Mouse (Mus musculus): ENCODE measurements around the gene Klhl41. TPM values are rescaled to one million over a fixed set of nuclear protein-coding genes. Genes with fewer than 3 reads are reported as not detected.
A peak's percentile ranks its signal among the peaks of the same experiment; 100 is the strongest.

Gene Klhl41
- polyA plus RNA-seq, 1 experiment from 2014 or later: 0.86 TPM

DNA sequence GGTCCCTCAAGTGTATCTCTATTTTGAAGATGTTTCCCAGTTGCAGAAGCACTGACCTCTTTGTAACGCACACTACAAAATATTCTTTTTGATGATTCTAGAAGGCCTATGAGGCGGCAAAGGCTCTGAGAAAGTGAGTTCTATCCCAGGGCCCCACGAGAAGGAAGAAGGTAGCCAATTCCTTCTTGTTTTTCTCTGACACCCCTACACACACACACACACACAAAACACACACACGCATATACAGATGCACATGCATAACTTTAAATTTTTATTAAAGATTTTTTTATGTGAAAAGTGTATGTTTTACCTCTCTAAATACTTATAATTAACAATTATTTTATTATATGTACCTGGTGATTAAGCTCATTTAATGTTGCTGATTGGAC is 43.7 kb downstream of the Klhl41 start:
- H3K9me3 ChIP-seq (ENCODE audit: low read length): no peaks in the 10 kb centered on the region
- H3K27ac ChIP-seq (ENCODE audit: low read length): no peak overlapping the region
- no peak overlapping the region for H3K9ac ChIP-seq (replicated peaks; ENCODE audit: low read length)
- peak overlapping the region; percentile 69 for H3K4me2 ChIP-seq (replicated peaks; ENCODE audit: low read depth, low read length)
- 29% methylated on average over 4 of the region's 4 CpGs for WGBS
- no peaks in the 10 kb centered on the region for H3K4me1 ChIP-seq (ENCODE audit: insufficient read depth, low read length)
- H3K36me3 ChIP-seq (ENCODE audit: insufficient read depth, low read length): no peaks in the 10 kb centered on the region
- peak overlapping the region; percentile 92 for H3K4me3 ChIP-seq (ENCODE audit: low read length)
- H3K27me3 ChIP-seq (ENCODE audit: insufficient read depth, low read length): no peaks in the 10 kb centered on the region
- ATAC-seq (ENCODE audit: low FRiP score, low TSS enrichment): peak; percentile 21

DNA sequence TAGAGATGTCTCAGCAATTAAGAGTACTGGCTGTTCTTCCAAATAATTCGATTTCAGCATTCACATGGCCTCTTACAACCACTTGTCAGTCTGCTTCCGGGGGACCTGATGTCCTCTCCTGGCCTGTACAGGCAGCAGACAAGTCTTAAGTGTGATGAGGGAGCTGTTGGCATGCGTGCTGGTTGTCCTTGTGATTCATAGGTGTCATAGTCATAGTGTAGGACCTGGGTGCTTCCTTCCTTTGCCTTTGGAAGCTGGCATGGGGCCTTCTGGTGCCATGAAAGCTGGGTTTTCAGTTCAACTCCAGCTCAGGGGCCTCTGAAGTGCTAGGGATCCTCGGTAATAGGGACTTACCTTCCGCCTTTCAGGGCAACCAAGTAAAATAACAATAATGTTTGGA is 44.2 kb downstream of the Klhl41 start:
- ATAC-seq (ENCODE audit: low FRiP score, low TSS enrichment): no peak
- H3K4me1 ChIP-seq (ENCODE audit: insufficient read depth, low read length): no peaks in the 10 kb centered on the region
- no peak overlapping the region for H3K4me2 ChIP-seq (replicated peaks; ENCODE audit: low read depth, low read length)
- H3K27ac ChIP-seq (ENCODE audit: low read length): no peak overlapping the region
- H3K9ac ChIP-seq (replicated peaks; ENCODE audit: low read length): no peak overlapping the region
- no peaks in the 10 kb centered on the region for H3K9me3 ChIP-seq (ENCODE audit: low read length)
- H3K4me3 ChIP-seq (ENCODE audit: low read length): no peak overlapping the region
- H3K36me3 ChIP-seq (ENCODE audit: insufficient read depth, low read length): no peaks in the 10 kb centered on the region
- 78% methylated on average over 5 of the region's 5 CpGs for WGBS
- H3K27me3 ChIP-seq (ENCODE audit: insufficient read depth, low read length): no peaks in the 10 kb centered on the region

DNA sequence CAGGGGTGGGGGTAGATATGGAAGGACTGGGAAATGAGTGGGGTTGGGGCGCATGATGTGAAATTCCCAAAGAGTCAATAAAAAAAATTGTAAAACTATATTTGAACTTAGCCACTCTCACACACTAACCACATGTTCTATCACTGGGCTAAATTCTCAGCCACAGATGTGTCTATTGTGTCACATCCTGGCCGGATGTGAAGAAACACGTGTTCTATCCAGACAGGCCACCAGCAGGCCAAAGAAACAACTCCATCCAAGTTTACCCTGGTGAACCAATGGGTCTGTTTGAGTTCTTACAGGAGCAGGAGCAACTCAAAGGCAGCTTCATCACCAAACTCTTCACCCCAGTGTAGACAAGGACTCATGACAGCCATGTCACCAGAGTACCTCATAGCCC is 46.6 kb downstream of the Klhl41 start:
- no peaks in the 10 kb centered on the region for H3K27me3 ChIP-seq (ENCODE audit: insufficient read depth, low read length)
- no peaks in the 10 kb centered on the region for H3K9me3 ChIP-seq (ENCODE audit: low read length)
- no peak for ATAC-seq (ENCODE audit: low FRiP score, low TSS enrichment)
- no peaks in the 10 kb centered on the region for H3K4me1 ChIP-seq (ENCODE audit: insufficient read depth, low read length)
- H3K27ac ChIP-seq (ENCODE audit: low read length): no peak overlapping the region
- no peaks in the 10 kb centered on the region for H3K36me3 ChIP-seq (ENCODE audit: insufficient read depth, low read length)
- no peak overlapping the region for H3K4me3 ChIP-seq (ENCODE audit: low read length)
- no peak overlapping the region for H3K4me2 ChIP-seq (replicated peaks; ENCODE audit: low read depth, low read length)
- 77% methylated on average over 3 of the region's 3 CpGs for WGBS
- H3K9ac ChIP-seq (replicated peaks; ENCODE audit: low read length): no peak overlapping the region

DNA sequence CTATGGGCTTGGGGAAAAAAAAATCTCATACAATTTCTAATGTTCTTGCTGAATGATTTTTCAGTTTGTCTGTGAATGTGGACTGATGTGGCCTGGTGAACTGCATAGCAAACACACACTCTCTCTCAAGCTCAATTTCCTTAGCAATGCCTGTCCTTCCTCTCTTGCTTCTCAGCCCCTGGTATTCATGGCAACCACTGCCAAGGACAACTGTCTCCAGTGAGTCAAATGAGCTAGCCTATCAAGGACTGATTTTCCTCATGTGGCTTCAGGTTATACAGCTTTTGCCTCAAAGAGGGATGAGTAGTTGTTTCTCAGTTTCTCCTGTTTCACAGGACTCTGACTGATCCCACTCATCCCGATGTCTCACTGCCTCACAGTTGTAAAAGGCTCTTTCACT is 49.2 kb downstream of the Klhl41 start:
- Histone ChIP-seq H3K4me3 (ENCODE audit: low read length) (no peak overlapping the region), H3K27ac (ENCODE audit: low read length) (no peak overlapping the region), H3K36me3 (ENCODE audit: insufficient read depth, low read length) (no peaks in the 10 kb centered on the region), H3K27me3 (ENCODE audit: insufficient read depth, low read length) (no peaks in the 10 kb centered on the region), H3K9me3 (ENCODE audit: low read length) (no peaks in the 10 kb centered on the region), H3K4me1 (ENCODE audit: insufficient read depth, low read length) (peaks cover 5% of the 10 kb centered on the region; the same call in 1 of the 2 replicates), H3K4me2 (replicated peaks; ENCODE audit: low read depth, low read length) (no peak overlapping the region), H3K9ac (replicated peaks; ENCODE audit: low read length) (no peak overlapping the region)
- 90% methylated on average over 1 of the region's 1 CpGs for WGBS
- no peak for ATAC-seq (ENCODE audit: low FRiP score, low TSS enrichment)

DNA sequence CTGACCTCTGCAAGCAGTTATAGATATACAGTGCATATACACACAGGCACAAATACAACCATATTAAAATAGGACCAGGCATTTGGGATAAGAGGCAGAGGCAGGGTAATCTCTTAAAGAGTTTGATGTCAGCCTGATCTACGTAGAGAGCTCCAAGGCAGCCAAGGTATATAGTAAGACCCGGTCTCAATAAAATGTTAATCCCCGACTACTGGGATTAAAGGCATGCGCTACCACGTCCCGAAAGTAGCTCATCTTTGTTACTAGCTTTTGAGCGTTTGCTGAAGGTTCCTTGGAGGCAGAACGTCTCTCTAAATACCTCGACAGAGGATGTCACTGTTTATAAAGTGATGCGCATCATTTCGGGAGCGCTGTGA is 52.3 kb downstream of the Klhl41 start, which contains the start of gene Ppig:
TSS of gene Ppig (plus strand) at position 273 of the 377 bp plus-strand sequence.
- H3K4me2 ChIP-seq (replicated peaks; ENCODE audit: low read depth, low read length): peak within 1 kb of the TSS; percentile 77
- peak within 1 kb of the TSS; percentile 96 for H3K9ac ChIP-seq (replicated peaks; ENCODE audit: low read length)
- 4% methylated on average over 12 of the region's 12 CpGs for WGBS
- H3K9me3 ChIP-seq (ENCODE audit: low read length): no peaks in the 10 kb centered on the region
- no peaks in the 10 kb centered on the region for H3K27me3 ChIP-seq (ENCODE audit: insufficient read depth, low read length)
- H3K27ac ChIP-seq (ENCODE audit: low read length): peak within 1 kb of the TSS; percentile 94
- H3K36me3 ChIP-seq (ENCODE audit: insufficient read depth, low read length): no peaks in the 10 kb centered on the region
- peaks cover 10% of the 10 kb centered on the region; the same call in 1 of the 2 replicates for H3K4me1 ChIP-seq (ENCODE audit: insufficient read depth, low read length)
- H3K4me3 ChIP-seq (ENCODE audit: low read length): peak within 1 kb of the TSS; percentile 97
- ATAC-seq (ENCODE audit: low FRiP score, low TSS enrichment): peak; percentile 21

DNA sequence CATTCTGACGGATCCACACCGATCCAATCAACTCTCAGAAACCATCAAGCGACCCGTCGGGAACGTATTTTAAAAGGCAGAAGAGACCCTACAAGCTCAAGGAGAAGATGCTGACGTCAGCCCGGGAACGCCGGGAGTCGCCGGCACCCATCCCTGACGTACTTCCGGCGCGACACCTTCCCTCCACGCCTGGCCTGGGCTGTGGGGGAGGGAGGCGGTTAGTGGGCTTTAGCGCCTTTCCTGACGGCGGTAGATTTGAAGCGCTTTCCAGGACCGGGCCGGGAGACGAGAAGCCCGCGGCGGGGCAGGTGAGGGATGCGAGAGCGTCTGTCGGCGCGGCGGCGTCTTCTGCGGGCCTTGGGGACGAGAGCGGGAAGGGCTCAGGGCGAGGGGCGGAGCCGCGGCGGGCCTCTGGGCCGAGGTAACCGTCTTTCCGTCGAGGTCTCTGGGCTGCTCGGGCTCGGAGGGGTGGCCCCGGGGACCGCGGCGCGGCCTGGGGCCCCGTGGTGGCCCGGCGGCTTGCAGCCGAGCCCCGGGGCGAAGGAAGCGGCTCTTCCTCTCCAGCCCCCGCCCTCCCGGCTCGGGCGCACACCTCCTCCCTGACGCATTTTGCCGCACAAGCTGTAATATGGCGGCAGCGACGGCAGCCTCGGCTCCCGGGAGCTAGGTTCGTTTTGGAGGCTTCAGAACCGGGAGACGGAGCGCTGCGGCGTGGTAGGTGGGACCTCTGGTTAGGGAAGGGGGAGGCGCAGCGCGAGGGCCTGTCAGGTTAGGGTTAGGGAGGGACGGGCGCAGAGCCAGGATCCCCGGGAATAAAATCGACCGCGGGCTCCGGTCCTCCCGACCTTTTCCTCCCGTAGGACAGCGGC is 53.0 kb downstream of the Klhl41 start:
- peak overlapping the region; percentile 97 for H3K4me3 ChIP-seq (ENCODE audit: low read length)
- peak overlapping the region; percentile 96 for H3K9ac ChIP-seq (replicated peaks; ENCODE audit: low read length)
- H3K4me2 ChIP-seq (replicated peaks; ENCODE audit: low read depth, low read length): peak overlapping the region; percentile 77
- H3K9me3 ChIP-seq (ENCODE audit: low read length): no peaks in the 10 kb centered on the region
- ATAC-seq (ENCODE audit: low FRiP score, low TSS enrichment): peak; percentile 95
- peak overlapping the region; percentile 94 for H3K27ac ChIP-seq (ENCODE audit: low read length)
- no peaks in the 10 kb centered on the region for H3K36me3 ChIP-seq (ENCODE audit: insufficient read depth, low read length)
- WGBS: under 1% methylated on average over 83 of the region's 91 CpGs
- H3K4me1 ChIP-seq (ENCODE audit: insufficient read depth, low read length): peaks cover 10% of the 10 kb centered on the region; the same call in 1 of the 2 replicates
- no peaks in the 10 kb centered on the region for H3K27me3 ChIP-seq (ENCODE audit: insufficient read depth, low read length)

DNA sequence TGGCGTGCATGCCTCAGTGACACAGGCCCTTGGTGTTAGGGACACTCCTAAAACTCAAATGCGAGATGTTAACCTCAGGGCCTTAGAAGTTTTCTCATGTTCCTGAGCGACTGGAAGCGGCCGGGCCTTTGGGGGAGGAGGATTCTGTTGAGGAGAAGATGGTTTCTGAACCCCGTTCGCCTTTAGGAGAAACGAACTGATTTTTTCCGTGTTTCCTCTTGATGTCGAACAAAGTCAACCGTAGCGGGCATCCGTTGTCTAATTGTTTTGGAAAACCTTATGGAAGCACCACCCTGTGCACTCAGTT is 53.6 kb downstream of the Klhl41 start:
- under 1% methylated on average over 13 of the region's 13 CpGs for WGBS
- H3K4me2 ChIP-seq (replicated peaks; ENCODE audit: low read depth, low read length): peak overlapping the region; percentile 73
- peak overlapping the region; percentile 96 for H3K9ac ChIP-seq (replicated peaks; ENCODE audit: low read length)
- no peaks in the 10 kb centered on the region for H3K27me3 ChIP-seq (ENCODE audit: insufficient read depth, low read length)
- H3K4me3 ChIP-seq (ENCODE audit: low read length): peak overlapping the region; percentile 97
- peaks cover 10% of the 10 kb centered on the region; the same call in 1 of the 2 replicates for H3K4me1 ChIP-seq (ENCODE audit: insufficient read depth, low read length)
- H3K36me3 ChIP-seq (ENCODE audit: insufficient read depth, low read length): no peaks in the 10 kb centered on the region
- H3K27ac ChIP-seq (ENCODE audit: low read length): peak overlapping the region; percentile 94
- no peak for ATAC-seq (ENCODE audit: low FRiP score, low TSS enrichment)
- H3K9me3 ChIP-seq (ENCODE audit: low read length): no peaks in the 10 kb centered on the region

Other genes starting within 250 kb of the Klhl41 start
- 21.4 and 23.0 TPM in 2 replicates for gene Lrp2, start 84.1 kb upstream of the Klhl41 start, polyA plus RNA-seq (2015; fragmentation: Nextera tagmentation; extraction: Ambion mirVana)
- gene Bbs5, start 22.9 kb upstream of the Klhl41 start, polyA plus RNA-seq (2015; fragmentation: Nextera tagmentation; extraction: Ambion mirVana): 16.1 and 19.9 TPM in 2 replicates
- gene Fastkd1, start 43.4 kb downstream of the Klhl41 start, polyA plus RNA-seq (2015; fragmentation: Nextera tagmentation; extraction: Ambion mirVana): 12.4 and 14.1 TPM in 2 replicates
- 130 and 139 TPM in 2 replicates for gene Ppig, start 52.4 kb downstream of the Klhl41 start, polyA plus RNA-seq (2015; fragmentation: Nextera tagmentation; extraction: Ambion mirVana)
- gene Ccdc173, start 119.5 kb downstream of the Klhl41 start, polyA plus RNA-seq (2015; fragmentation: Nextera tagmentation; extraction: Ambion mirVana): 1.4 and 3.3 TPM in 2 replicates
- 24.5 and 24.9 TPM in 2 replicates for gene Phospho2, start 119.5 kb downstream of the Klhl41 start, polyA plus RNA-seq (2015; fragmentation: Nextera tagmentation; extraction: Ambion mirVana)
- 29.9 and 31.5 TPM in 2 replicates for gene Klhl23, start 151.8 kb downstream of the Klhl41 start, polyA plus RNA-seq (2015; fragmentation: Nextera tagmentation; extraction: Ambion mirVana)
- 296 and 313 TPM in 2 replicates for gene Ssb, start 191.4 kb downstream of the Klhl41 start, polyA plus RNA-seq (2015; fragmentation: Nextera tagmentation; extraction: Ambion mirVana)
- 38.3 and 39.9 TPM in 2 replicates for gene Mettl5, start 215.5 kb downstream of the Klhl41 start, polyA plus RNA-seq (2015; fragmentation: Nextera tagmentation; extraction: Ambion mirVana)
- 12.7 and 14.1 TPM in 2 replicates for gene Ubr3, start 227.1 kb downstream of the Klhl41 start, polyA plus RNA-seq (2015; fragmentation: Nextera tagmentation; extraction: Ambion mirVana)

Measured in kidney, embryonic 16.5 days (tissue).